Mouse (Mus musculus): ENCODE results near the gene Prcp.
A peak's percentile ranks its signal among the peaks of the same experiment; 100 is the strongest.

Prcp gene

DNA sequence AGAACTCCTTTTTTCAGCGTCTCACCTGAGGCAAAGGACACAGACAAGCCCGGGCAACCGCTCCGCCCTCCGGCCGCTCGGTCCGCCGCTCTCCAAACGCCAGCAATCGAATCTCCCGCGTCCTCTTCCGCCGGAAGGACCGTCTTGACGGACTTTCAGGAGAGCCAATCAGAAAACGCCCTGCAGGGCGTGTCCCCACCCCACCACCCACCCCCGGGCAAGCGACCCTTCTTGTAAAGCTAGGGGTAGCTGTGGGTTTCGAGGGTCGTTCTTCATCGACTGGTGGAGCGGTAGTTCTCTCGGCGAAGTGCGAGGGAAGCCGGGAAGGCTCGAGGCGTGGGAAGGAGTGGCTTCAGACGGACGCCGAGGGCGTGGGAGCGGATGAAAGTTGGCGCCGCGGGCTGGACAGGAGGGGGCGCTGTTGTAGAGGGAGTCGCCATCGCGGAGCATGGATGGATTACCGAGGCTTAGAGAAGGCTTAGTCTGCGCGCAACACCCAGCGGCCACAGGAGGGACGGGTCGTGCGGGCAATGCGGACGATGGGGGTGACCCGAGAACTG lies at the start of gene Prcp, which contains the start of gene Ddias:
Prcp (plus strand) TSS at position 355 of the 560 bp plus-strand sequence.
Ddias (minus strand) TSS at position 132 of the 560 bp plus-strand sequence.
- DNase-seq (ENCODE audit: low spot score): peak; percentile 91

DNA sequence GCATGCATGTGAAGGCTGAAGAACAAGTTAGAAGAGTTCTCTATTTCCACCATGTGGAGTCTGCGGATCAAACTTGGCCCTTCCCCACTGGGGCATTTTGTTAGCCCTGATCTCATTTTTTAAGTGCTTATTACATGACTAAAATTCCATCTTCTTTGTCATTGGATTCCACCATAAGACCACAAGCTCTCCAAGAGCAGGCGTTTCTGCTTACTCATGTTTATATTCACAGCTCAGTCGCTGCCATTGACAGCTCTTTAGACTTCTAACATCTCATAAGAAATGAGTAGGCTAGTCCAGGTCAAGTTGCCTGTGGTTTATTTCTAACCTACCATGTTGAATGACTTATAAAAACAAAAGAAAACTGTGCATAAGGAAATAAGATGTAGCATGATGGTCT lies 48.0 kb upstream of the Prcp start:
- DNase-seq (ENCODE audit: low spot score): no peak

DNA sequence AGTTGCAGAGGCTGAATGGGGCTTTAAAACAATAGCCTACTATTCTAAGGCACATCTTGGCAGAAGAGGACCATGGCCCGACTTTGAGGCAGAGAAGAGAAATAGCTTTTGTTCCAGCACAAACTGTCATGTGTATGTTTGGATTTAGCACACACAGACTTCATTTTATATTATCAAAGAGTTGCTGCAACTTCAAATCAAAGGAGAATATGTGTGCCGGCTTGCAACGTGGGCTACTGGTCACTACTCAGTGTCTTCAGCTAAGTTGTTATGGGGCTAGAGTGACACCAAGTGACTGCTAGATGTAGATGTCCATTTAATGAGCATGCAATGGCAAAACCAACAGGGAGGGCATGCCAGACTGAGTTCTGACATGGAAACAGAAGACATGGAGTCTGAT lies 46.3 kb upstream of the Prcp start:
- DNase-seq (ENCODE audit: low spot score): peak; percentile 43

DNA sequence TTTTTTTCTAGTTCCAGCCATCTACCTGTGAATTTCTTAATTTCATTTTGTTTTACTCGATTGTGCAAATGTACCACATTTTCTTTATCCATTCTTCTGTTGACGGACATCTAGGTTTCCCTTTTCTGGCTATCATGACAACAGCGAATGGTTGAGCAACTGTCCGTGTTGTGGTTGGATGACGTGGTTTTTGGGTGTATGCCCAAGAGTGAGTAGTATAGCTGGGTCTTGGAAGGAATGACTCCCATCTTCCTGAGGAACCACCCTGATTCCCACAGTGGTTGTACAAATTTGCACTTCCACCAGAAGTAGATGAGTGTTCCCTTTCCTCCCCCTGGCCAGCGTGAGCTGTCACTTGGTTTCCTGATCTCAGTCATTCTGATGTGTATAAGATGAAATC lies 41.9 kb upstream of the Prcp start:
- DNase-seq (ENCODE audit: low spot score): peak; percentile 59

DNA sequence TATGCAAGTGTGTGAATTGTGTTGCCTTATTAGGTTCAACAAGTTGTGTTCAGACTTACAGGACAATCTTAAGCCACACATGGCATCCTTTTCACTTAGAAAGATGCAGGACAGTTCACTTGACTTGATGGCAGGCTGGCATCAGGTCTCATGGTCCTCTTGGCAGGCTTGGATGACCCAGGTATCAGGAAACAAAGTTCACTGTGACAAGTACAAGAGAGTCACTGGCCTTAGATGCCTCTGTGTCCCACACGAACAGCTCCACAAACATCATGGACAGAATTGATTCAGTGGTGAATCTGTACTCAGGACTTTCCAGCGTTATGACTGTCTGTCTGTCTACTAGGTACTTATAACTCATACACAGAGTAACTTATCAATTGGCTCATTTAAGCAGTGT lies 39.9 kb upstream of the Prcp start:
- no peak for DNase-seq (ENCODE audit: low spot score)

DNA sequence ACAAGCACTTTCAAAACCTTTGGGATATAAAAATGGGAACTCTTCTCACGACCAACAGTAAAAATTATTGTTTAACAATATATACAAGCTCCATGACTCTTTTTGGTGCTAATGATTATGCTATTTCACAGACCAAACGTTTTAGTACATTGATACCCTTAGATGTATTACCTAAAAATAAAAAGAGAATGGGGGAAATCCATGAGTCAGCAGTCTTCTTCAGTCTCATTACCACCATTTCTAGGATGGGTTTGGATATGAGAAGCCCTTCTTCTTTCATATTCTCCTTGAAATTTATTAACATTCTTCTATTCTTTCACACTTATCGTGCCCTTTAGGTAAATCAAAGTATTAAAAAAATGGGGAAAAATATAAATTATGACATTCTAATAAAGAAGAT lies 37.8 kb upstream of the Prcp start:
- DNase-seq (ENCODE audit: low spot score): no peak

DNA sequence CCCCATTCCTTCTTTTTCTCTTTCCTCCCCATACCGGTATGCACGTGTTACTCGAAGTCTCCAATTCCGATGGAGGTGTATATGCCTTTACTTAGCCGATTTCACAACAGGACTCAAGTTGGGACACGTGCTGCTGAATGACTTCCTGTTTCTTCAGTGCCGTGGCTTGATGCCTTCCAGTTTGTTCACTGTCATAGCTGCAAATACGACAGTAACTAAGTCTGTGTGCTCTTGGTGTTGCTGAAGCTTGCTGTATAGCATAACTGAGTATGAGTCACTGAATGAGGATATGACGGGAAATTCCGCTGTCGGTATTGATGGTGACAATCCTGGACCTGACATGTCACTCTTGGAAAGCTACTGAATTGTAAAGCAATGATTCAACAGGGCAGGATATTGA lies 37.0 kb upstream of the Prcp start:
- DNase-seq (ENCODE audit: low spot score): peak; percentile 22

DNA sequence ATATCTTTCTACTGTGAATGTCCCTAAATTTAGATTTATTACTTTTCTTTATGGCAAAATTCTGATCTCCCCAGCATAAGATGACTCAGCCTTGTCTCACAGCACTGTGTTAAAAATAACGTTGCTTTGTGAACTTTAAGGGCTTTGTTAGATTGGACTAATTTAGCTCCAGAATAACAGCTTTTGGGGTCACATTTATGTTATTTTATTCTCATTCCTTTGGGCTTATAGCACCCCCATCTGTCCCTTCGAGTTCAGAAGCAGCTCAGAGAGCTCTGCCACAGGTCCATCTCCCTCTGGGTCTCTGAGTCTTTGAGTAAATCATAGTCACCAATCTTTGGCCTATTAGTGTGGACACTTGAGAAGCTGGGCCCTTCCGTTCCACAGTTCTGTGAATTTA lies 36.4 kb upstream of the Prcp start:
- no peak for DNase-seq (ENCODE audit: low spot score)

DNA sequence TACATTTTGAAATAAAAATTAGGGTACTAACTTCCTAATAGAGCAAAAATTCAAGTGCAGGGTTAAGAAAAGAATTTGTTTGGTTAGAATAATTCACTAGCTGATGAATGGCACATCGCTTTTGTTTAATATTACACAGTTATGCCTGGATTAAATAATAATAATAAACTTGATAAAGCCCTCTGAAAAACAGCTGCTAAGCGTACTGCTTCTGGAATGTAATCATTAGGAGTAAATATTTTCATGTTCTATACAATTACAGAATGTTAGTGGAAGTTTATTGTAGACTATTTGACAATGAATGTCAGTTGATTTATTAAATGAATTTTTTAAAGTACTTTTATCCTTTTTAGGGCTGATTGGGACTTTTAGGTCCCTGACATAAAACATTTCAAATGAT lies 32.0 kb upstream of the Prcp start:
- DNase-seq (ENCODE audit: low spot score): no peak

DNA sequence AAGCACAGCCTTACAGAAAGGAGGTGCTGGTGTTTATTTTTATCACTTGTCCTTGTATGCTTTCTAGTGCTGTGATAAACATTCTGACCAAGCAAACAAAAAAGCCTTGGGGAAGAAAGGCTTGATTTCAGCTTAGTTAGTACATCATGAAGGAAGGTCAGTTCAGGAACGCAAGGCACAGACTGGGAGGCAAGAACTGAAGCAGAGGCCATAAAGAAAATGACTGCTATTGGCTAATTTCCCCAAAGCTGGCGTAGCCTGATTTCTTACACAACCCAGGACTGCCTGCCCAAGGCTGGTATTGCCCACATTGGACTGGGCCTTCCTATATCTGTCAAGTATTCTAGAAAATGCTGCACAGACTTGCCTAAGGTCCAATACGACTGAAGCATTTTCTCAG lies 26.0 kb upstream of the Prcp start:
- peak; percentile 9 for DNase-seq (ENCODE audit: low spot score)

DNA sequence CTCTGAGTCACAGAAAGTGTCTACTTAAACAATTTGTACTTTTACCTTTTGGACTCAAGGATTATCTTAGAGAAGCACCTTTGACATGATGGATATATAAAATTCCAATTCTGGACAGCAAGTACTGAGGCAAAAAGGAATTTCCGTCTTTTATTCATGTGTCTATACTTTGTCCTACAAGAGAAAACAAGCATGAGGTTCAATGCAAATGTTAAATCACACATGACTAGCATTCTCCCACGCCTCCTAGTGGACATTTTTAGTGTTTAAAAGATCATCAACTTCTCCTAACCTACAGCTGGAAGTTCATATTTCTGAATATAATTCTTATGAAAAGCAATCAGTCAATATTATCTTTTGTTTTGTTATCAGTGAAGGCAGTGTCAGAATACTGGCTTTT lies 7.7 kb upstream of the Prcp start:
- DNase-seq (ENCODE audit: low spot score): peak; percentile 72

DNA sequence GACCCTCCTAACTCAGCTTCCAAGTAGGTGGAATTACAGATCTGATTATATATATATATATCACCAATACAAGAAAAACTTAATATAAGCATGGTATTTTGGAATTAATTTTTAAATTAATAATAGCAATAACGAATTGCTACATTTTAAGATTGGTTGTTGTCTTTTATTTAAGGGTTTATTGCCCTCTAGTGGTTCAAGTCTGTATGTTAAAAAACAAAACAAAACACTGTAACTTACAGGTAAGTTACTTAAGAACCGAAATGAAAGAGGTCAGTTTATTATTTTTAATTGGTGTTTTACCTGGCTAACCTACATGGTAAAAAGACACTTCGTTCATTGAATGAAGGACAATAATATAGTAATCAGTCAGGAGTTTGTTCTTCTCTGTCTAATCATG lies 4.1 kb upstream of the Prcp start:
- DNase-seq (ENCODE audit: low spot score): no peak

DNA sequence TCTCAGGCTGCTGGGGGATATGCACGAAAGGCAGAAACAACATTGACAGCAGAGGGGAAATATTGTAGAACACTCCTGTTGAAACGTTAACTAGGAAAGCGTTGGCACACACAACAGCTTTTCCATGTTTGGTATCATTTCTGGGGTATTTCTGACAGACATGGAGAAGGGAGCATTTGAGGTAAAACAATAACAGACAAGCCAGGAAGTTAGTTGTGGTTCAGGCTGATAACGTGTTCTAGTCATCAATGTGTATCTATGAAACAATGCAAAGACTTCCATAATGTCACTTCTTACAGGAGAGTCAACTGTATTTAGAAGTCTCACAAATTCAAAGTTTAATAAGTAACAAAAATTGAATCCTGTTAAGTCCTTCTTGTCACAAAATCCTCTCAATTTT lies 2.7 kb upstream of the Prcp start:
- DNase-seq (ENCODE audit: low spot score): no peak

DNA sequence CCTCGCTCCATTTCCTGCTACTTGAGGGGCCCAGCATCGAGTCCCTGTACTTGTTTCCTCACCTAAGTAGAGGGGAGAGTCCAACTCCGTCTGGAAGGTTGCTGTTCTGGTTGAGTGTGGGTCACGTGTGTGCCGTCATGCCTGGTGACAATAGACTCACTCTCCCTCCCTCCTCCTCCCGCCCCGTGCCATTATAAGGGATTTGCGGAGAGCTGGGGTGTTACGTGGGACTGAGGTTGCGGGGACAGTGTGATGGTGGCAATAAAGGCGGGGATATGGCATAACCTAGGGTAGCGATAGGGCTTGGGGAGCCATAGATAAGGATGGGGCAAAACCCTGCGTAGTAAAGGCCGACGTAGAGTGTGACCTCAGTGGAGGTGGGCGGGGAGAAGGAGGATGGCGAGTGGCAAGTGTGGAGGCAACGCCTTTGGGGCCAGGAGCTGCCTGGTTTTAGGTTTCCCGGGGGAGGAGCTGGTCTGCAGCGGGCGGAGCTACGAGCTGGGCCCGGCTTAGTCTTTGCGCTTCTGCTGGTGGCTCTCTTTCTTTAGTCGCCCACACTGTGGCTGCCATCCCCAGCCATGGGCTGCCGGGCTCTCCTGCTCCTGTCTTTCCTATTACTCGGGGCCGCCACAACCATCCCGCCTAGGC lies 615 bp downstream of the Prcp start:
- peak; percentile 90 for DNase-seq (ENCODE audit: low spot score)

DNA sequence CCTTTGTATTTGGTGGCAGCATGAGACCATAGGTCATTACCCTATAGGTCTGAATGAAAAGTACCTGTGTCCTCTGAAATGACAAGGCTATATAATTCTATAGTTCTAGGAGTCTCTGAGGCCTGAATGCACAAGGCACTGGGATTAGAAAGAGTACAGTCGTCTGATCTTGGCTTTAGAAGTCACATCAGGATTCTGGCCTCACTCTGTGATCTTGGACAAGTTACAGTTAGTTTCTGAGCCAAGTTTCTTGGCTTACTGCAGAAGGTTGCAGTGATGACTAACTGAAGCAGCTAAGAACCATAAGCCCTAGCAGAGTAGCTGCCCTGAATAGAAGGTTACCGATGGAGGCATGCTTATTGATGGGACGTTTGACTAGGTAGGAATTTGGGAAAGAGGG lies 1.8 kb downstream of the Prcp start:
- DNase-seq (ENCODE audit: low spot score): peak; percentile 73

DNA sequence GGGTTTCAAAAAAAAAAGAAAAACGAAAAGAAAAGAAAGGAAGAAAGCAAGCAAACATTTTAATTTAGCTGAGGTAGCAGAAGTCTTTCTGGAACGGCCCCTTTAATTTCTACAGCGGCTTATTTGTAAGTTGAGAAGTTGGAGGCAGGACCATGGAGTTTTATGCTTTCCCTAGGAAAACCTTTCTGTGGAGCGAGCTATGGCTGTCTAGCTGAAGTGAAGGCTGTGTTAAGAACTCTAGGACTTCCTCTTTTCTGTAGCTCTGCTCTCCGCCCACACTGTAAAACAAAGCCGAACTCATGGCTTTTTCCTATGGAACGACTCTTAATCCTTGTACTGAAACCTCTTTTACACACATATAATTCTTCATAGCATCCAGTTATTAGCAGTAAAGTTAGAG lies 2.3 kb downstream of the Prcp start:
- DNase-seq (ENCODE audit: low spot score): no peak

DNA sequence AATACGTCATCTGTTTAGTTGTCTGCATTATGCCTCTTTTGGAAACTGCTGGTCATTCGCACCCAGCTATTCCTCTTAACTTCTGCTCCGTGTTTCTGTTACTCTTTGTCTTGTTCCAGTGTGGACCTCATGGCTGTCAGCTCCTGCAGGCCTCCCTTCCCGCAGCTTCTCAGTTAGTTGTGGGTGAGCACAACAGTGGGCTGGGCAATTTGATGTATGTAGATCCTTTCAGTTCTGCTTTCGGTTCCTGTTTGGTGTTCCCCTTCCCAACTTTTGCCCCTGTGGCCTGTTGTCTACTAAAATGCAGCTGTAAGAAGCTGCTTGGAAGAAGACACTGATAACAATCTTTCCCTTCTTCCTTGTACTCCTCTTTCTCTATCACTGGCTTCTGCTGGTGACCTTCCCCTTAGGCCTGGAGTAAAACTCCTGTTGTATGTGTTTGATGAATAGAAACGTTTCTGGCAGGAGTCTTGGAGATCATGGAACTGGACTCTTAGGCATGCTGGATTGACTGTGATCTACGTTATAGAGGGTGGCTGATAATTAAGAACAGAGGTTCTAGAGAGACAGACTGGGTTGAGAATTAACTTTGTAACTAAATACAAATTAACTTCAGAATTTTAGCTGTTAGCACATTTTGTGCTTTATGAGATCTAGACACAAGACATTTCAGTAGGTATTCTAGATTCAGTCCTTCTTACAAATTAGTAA lies 4.5 kb downstream of the Prcp start:
- no peak for DNase-seq (ENCODE audit: low spot score)

DNA sequence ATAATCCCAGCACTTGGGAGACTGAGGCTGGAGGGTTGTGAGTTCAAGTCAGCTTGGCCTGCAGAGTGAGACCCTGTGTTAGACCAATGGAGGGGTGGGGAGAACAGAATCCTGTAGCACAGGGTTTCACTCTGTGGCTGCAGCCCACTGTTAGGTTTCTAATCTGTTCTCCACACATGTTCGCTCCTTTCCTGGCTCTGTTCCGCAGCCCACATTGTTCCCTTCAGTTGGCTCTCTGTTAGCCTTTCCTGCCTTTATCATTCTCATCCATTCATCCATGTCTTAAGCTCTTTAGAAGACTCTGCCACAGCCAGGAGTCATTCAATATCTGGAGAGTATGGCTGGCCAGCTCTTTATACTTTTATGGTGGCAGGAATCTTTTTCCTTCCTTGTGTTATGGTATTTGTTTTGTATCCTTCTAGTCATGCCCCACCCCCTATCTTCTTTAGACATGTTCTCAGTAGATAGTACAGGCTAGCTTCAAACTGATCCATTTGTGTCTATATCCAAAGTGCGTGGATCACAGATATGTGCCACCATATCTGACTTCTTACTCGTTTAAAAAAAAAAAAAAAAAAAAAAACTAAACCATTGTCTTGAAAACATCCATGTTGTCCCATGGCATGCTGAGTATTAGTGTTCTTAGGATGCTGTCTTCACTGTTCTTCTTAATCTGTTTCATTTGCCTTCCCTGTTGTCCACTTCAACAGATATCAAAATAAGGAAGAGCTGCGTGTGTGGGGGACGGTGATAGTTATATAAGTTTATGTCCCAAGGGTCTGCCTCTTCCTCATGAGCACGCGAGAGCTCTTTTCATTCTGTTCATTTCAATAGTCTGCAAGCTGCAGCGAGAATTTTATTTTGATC lies 9.8 kb downstream of the Prcp start:
- no peak for DNase-seq (ENCODE audit: low spot score)

DNA sequence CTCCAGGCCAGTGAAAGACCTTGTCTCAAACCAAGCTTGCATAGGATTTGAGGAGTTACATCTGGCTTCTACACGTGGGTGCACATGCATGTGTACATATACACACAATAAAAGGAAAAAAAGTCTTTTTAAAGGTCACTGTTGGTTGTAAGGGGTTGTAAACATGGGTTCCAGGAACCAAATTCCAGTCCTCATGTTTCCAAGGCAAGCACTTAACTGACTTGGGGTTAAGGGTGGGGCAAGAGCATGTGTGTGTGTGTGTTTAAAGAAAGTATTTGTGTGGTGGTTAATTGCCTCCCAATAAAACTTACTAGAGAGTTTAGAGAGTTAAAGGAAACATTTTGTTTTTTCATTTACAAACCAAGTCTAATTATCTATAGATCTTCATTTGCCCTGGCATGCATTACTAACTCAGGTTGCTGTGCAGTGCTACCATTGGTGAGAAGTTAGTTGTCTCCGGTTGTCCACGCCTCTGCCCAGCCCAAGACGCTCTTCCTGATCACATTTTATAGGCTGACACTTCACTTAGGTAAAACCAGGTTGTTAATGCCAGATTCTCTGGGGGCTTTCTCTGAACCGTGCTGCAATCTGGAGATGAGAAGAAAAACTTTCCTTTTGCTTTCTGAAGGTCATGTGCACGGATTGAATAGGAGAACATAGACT lies 10.9 kb downstream of the Prcp start:
- no peak for DNase-seq (ENCODE audit: low spot score)

DNA sequence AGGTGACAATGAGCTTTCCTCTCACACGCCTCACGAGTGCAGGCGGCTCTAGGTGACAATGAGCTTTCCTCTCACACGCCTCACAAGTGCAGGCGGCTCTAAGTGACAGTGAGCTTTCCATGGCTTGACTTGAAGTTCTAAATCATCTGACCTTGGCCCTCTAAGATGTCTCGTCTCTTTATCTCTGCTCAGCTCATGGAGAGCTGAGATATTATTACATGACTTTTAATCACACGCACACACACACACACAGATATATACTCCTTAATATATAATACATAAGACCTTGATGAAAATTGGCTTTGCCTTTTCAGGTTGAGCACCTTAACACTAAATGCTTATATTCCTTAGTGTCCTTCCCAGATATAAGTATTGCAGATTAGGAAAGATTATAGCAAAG lies 12.5 kb downstream of the Prcp start:
- DNase-seq (ENCODE audit: low spot score): no peak

DNA sequence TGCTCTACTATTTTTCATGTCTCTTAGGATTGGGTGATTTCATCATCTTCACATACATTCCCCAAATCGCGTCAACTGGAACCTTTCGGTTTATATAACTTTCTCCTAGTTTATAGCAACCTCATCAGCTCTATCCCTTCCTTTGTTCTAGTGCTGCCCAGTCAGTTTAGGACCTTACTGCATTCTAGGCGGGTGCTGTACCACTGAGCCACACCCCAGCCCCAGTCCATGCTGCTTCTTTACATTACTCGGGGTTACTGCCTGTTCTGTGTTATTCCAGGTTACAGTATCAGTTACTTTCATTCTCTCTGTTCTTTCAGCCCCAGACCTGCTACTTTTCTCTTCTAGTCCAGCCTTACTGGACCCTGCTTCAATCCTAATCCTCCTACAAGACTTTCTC lies 13.0 kb downstream of the Prcp start:
- no peak for DNase-seq (ENCODE audit: low spot score)

DNA sequence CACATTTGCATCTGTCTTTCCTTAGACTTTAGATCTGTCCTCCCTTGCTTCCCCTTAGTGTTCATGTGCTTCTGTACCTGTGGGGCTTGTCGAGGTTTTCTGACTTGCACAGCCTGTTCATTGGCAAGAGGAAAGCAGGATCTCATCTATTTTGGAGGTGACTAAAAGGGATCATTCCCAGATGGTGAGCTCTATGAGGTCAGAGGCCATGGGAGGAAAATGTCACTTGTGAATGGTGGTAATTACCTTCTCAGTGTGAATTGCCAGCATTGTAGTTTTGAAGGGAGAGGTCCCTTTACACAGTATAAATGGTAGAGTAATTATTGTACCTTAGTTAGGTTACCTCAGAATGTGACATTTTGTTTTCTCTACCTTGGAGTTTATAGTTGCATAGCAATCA lies 15.9 kb downstream of the Prcp start:
- no peak for DNase-seq (ENCODE audit: low spot score)

Measured in adipocyte (in vitro differentiated cells).